Mouse (Mus musculus) ES-E14 (cell line): ENCODE measurements around the gene 2310011J03Rik.

Experiments
- HCFC1 ChIP-seq: IDR thresholded peaks from 2 replicates; pipeline ENCODE4 v1.6.1; 2012; ENCODE audit warnings: low read length, inconsistent platforms, borderline replicate concordance; ENCODE audit not compliant: insufficient read depth
- ZC3H11A ChIP-seq: IDR thresholded peaks from 2 replicates; pipeline ENCODE4 v1.6.1; 2012; ENCODE audit warnings: low read depth, mild to moderate bottlenecking, inconsistent platforms, low read length, borderline replicate concordance

DNA sequence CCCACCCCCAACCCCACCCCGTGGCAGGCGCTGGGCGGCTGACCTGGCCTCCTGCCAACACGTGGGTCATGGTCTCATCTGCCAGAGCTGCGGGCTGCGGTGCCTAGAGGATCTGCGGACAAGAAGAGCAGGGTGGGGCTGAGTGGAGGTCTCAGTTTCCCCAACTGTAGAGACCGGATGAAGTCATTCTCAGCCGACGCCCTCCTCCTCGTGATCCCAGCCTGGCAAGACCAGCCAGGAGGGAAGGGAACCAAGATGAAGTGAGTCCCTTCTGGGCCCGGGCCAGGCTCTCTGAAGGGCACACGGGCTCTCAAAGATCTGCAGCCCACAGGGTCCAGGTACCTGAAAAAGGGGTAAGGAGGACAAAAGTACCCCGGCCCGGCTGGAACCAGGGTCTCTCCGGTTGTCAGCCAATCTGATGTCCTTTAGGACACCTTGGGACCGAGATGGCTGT, 27.2 kb upstream of the 2310011J03Rik start:
- no peak for TF ChIP-seq HCFC1
- no peak for TF ChIP-seq ZC3H11A
